Mouse (Mus musculus) liver, embryonic 14.5 days (tissue): Measurements from ENCODE around the gene Ift122.

Source experiments
- CTCF ChIP-seq: IDR thresholded peaks from 2 replicates; pipeline ENCODE4 v1.5.1; 2016; ENCODE audit warnings: antibody characterized with exemption, low read depth, control low read depth
- EP300 ChIP-seq: IDR thresholded peaks from 2 replicates; pipeline ENCODE4 v1.6.1; 2016; ENCODE audit warnings: antibody characterized with exemption, low read depth

- no peak for TF ChIP-seq CTCF
- TF ChIP-seq EP300, result no peak
Observed at GRCm38 (mm10) chr6:115807464-115808195, 45.6 kb upstream of the Ift122 start.
